ENCODE assay signal across 8 mouse cellular contexts in genomic region chr15:85151433-85151918, GRCm38 (mm10). TPM values are rescaled to one million over a fixed set of nuclear protein-coding genes. Genes with fewer than 3 reads are reported as not detected.
DNase-seq lines count a peak whose midpoint lies in the region; ATAC-seq and TF ChIP-seq lines count a peak whose summit lies in the region.

No protein-coding gene starts in this region.

- no peak overlapping the region for H3K4me3 ChIP-seq in heart, adult 2 months
- H3K4me3 ChIP-seq in limb, embryonic 13.5 days: no peak overlapping the region
- no peak overlapping the region for H3K4me3 ChIP-seq in midbrain, postnatal 0 days (ENCODE audit: low read depth, low read length)
- no peak overlapping the region for H3K4me3 ChIP-seq in testis, adult 2 months (ENCODE audit: control insufficient read depth, low read depth, low read length)

- H3K27ac ChIP-seq in heart, adult 2 months: peak overlapping the region; percentile 66
- no peak overlapping the region for H3K27ac ChIP-seq in limb, embryonic 13.5 days
- H3K27ac ChIP-seq in midbrain, postnatal 0 days (ENCODE audit: low read depth, low read length): no peak overlapping the region
- H3K27ac ChIP-seq in testis, adult 2 months (ENCODE audit: control insufficient read depth, insufficient read depth, low read depth, low read length): no peak overlapping the region

- no peaks in the 10 kb centered on the region for H3K79me2 ChIP-seq in heart, adult 2 months (replicated peaks; ENCODE audit: control insufficient read depth, insufficient read depth, low read length)

- peak; percentile 84 for TF ChIP-seq EP300 in heart, adult 2 months (IDR thresholded peaks at IDR 0.05; ENCODE audit: insufficient read depth, low read depth, low read length)

- H3K27me3 ChIP-seq in heart, adult 2 months (ENCODE audit: control insufficient read depth, insufficient read depth, low read length): no peaks in the 10 kb centered on the region; the same call in 1 of the 2 replicates
- no peaks in the 10 kb centered on the region for H3K27me3 ChIP-seq in limb, embryonic 13.5 days
- no peaks in the 10 kb centered on the region for H3K27me3 ChIP-seq in midbrain, postnatal 0 days (ENCODE audit: insufficient read depth, low read length)
- H3K27me3 ChIP-seq in testis, adult 2 months (ENCODE audit: control insufficient read depth, insufficient read depth, low read length): no peaks in the 10 kb centered on the region

- no peak overlapping the region for H3K4me2 ChIP-seq in limb, embryonic 13.5 days (replicated peaks)
- H3K4me2 ChIP-seq in midbrain, postnatal 0 days (ENCODE audit: low read depth, low read length, poor library complexity, severe bottlenecking): no peak overlapping the region

- peaks cover 11% of the 10 kb centered on the region for H3K4me1 ChIP-seq in heart, adult 2 months (ENCODE audit: control insufficient read depth, insufficient read depth, low read length)
- peaks cover 16% of the 10 kb centered on the region for H3K4me1 ChIP-seq in limb, embryonic 13.5 days
- no peaks in the 10 kb centered on the region for H3K4me1 ChIP-seq in midbrain, postnatal 0 days (ENCODE audit: insufficient read depth, low read length)
- peaks cover 5% of the 10 kb centered on the region for H3K4me1 ChIP-seq in testis, adult 2 months (ENCODE audit: control insufficient read depth, insufficient read depth, low read length)

- intact Hi-C loops in heart, adult 2 months (cut with DNase I): loop anchor here (1.0 kb wide), 3 partner anchors 80 to 107 kb away; no protein-coding TSS in a partner anchor

- H3K36me3 ChIP-seq in heart, adult 2 months (ENCODE audit: control insufficient read depth, insufficient read depth, low read length): no peaks in the 10 kb centered on the region
- H3K36me3 ChIP-seq in limb, embryonic 13.5 days: no peaks in the 10 kb centered on the region
- no peaks in the 10 kb centered on the region for H3K36me3 ChIP-seq in midbrain, postnatal 0 days (ENCODE audit: insufficient read depth, low read length)
- no peaks in the 10 kb centered on the region for H3K36me3 ChIP-seq in testis, adult 2 months (ENCODE audit: control insufficient read depth, insufficient read depth, low read length)

- DNase-seq in spleen, postnatal 4 days (ENCODE audit: low spot score in 2 of 2): peak; percentile 32 to 78
- DNase-seq in spleen, adult 12 weeks (ENCODE audit: low spot score): no peak
- peak; percentile 78 for DNase-seq in embryo, embryonic 9.5 days (ENCODE audit: extremely low spot score)
- peak; percentile 75 to 81 for DNase-seq in heart, adult 2 months
- DNase-seq in kidney, adult 8-10 months: peak; percentile 40 to 78
- DNase-seq in midbrain, postnatal 0 days (ENCODE audit: low spot score): peak; percentile 82

- 17% methylated on average over 13 of the region's 13 CpGs for WGBS in heart, adult 2 months
- 27% methylated on average over 13 of the region's 13 CpGs for WGBS in limb, embryonic 13.5 days
- WGBS in midbrain, postnatal 0 days: 32% methylated on average over 13 of the region's 13 CpGs

- no peak; the same call in 1 of the 2 replicates for TF ChIP-seq POLR2A in heart, adult 2 months (IDR thresholded peaks at IDR 0.05; ENCODE audit: insufficient read depth, low read depth, low read length)
- TF ChIP-seq POLR2A in testis, adult 2 months (IDR thresholded peaks at IDR 0.05; ENCODE audit: control insufficient read depth, low read depth, low read length): no peak

- no peak overlapping the region for H3K9ac ChIP-seq in heart, adult 2 months (ENCODE audit: low read depth, low read length)
- H3K9ac ChIP-seq in limb, embryonic 13.5 days: no peak overlapping the region
- H3K9ac ChIP-seq in midbrain, postnatal 0 days (replicated peaks; ENCODE audit: low read length, poor library complexity, severe bottlenecking): no peak overlapping the region

- ATAC-seq in limb, embryonic 13.5 days (ENCODE audit: low FRiP score, low read depth): peak; percentile 76
- peak; percentile 60; the same call in 1 of the 2 replicates for ATAC-seq in midbrain, postnatal 0 days (ENCODE audit: low FRiP score)

- peak; percentile 99; the same call in 1 of the 2 replicates for TF ChIP-seq CTCF in heart, adult 2 months (IDR thresholded peaks at IDR 0.05)
- TF ChIP-seq CTCF in midbrain, postnatal 0 days (IDR thresholded peaks at IDR 0.05): peak; percentile 99
- peak; percentile 97 for TF ChIP-seq CTCF in testis, adult 2 months (IDR thresholded peaks at IDR 0.05; ENCODE audit: control insufficient read depth, insufficient read depth, insufficient replicate concordance, low read depth, low read length)

- H3K9me3 ChIP-seq in limb, embryonic 13.5 days: no peaks in the 10 kb centered on the region
- H3K9me3 ChIP-seq in midbrain, postnatal 0 days (ENCODE audit: low read length): no peaks in the 10 kb centered on the region

RNA-seq across cellular contexts. Expression of gene Ribc2, which starts 19.6 kb away (rescaled TPM):
- not detected for total RNA-seq in heart, adult 2 months (2021)
- polyA plus RNA-seq in heart, adult 2 months (2012; rRNA removed): 0.14 TPM in 1 of 2 replicates, not detected in the other
- 0.83 and 1.3 TPM in 2 replicates for polyA plus RNA-seq in limb, embryonic 13.5 days (2015; fragmentation: Nextera tagmentation; extraction: Ambion mirVana)
- total RNA-seq in midbrain, postnatal 0 days (2014; rRNA removed): 0.77 TPM in 1 of 2 replicates, not detected in the other
- 0.80 and 0.93 TPM in 2 replicates for polyA plus RNA-seq in midbrain, postnatal 0 days (2015; fragmentation: Nextera tagmentation; extraction: Ambion mirVana)
- 29.6 and 31.0 TPM in 2 replicates for polyA plus RNA-seq in testis, adult 2 months (2012; rRNA removed)

RNA-seq across cellular contexts. Expression of gene Smc1b, which starts 19.7 kb away (rescaled TPM):
- not detected for total RNA-seq in heart, adult 2 months (2021)
- polyA plus RNA-seq in heart, adult 2 months (2012; rRNA removed): not detected in 2 replicates
- polyA plus RNA-seq in limb, embryonic 13.5 days (2015; fragmentation: Nextera tagmentation; extraction: Ambion mirVana): 0.18 and 0.24 TPM in 2 replicates
- total RNA-seq in midbrain, postnatal 0 days (2014; rRNA removed): 0.60 and 0.66 TPM in 2 replicates
- 0.18 and 0.39 TPM in 2 replicates for polyA plus RNA-seq in midbrain, postnatal 0 days (2015; fragmentation: Nextera tagmentation; extraction: Ambion mirVana)
- 22.2 and 25.1 TPM in 2 replicates for polyA plus RNA-seq in testis, adult 2 months (2012; rRNA removed)

RNA-seq across cellular contexts. Expression of gene Fbln1, which starts 54.3 kb away (rescaled TPM):
- 10 to 100 TPM; 88.9 to 96.1 TPM for total RNA-seq in heart, adult 2 months (2021)
- 174 and 240 TPM in 2 replicates for polyA plus RNA-seq in heart, adult 2 months (2012; rRNA removed)
- polyA plus RNA-seq in limb, embryonic 13.5 days (2015; fragmentation: Nextera tagmentation; extraction: Ambion mirVana): 217 and 232 TPM in 2 replicates
- total RNA-seq in midbrain, postnatal 0 days (2014; rRNA removed): 57.8 and 64.5 TPM in 2 replicates
- polyA plus RNA-seq in midbrain, postnatal 0 days (2015; fragmentation: Nextera tagmentation; extraction: Ambion mirVana): 46.2 and 48.5 TPM in 2 replicates
- 11.7 and 12.4 TPM in 2 replicates for polyA plus RNA-seq in testis, adult 2 months (2012; rRNA removed)

Comparison
In these comparisons a context has a peak if more than half of its experiments do, and no peak if none do; other contexts are left out.
1. RNA of gene Ribc2, which starts 19.6 kb away (polyA plus RNA-seq): 29.6 to 31.0 TPM in testis, adult 2 months; 0.80 to 0.93 TPM in midbrain, postnatal 0 days, 0.83 to 1.3 TPM in limb, embryonic 13.5 days and 0.14 TPM in heart, adult 2 months; every median in the first group is over 10 times any median in the second.
2. RNA of gene Smc1b, which starts 19.7 kb away (polyA plus RNA-seq): 22.2 to 25.1 TPM in testis, adult 2 months; 0.18 to 0.39 TPM in midbrain, postnatal 0 days, not detected in heart, adult 2 months and 0.18 to 0.24 TPM in limb, embryonic 13.5 days; every median in the first group is over 10 times any median in the second.
3. Peak in every context shown above with its lines, with median percentiles within 50 percentile points of each other: CTCF ChIP-seq.